Mouse (Mus musculus) layer of hippocampus, postnatal 25 days (tissue): ENCODE data around the gene 4933436I01Rik. TPM values are rescaled to one million over a fixed set of nuclear protein-coding genes. Genes with fewer than 3 reads are reported as not detected.

Source experiments
- DNase-seq, 2 experiments: peaks; one replicate each; pipeline ENCODE4 v3.0.0; 2022; ENCODE audit warnings: mixed read lengths in 2 of 2, low spot score in 1 of 2; ENCODE audit errors: extremely low spot score in 1 of 2
- total RNA-seq, 2 experiments: library from RNA; stranded (reverse); gene quantifications; 2 replicates each; pipeline ENCODE4 v1.2.3; 2021

The 4933436I01Rik gene
- not detected for total RNA-seq

DNA sequence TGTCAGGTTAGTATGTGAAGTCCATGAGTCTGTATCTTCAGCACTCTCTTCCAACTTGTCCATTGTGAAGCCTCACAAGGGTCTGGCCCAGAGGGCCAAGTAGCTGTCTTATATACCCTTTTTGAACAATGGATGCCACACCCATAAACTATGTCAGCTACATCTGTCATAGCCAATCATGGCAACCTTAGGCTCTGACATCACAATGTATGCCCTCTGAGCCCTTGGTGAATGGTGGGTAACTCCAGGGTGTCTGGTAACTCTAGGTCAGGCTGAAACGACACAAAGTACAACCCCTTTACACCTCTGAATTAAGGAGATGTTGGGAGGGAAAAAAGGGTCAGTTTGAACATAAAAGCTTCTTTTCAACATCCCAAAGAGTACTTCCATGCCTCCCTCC, at the start of gene 4933436I01Rik:
TSS of gene 4933436I01Rik (minus strand) at position 101 of the 400 bp plus-strand sequence.
- no peak for DNase-seq

DNA sequence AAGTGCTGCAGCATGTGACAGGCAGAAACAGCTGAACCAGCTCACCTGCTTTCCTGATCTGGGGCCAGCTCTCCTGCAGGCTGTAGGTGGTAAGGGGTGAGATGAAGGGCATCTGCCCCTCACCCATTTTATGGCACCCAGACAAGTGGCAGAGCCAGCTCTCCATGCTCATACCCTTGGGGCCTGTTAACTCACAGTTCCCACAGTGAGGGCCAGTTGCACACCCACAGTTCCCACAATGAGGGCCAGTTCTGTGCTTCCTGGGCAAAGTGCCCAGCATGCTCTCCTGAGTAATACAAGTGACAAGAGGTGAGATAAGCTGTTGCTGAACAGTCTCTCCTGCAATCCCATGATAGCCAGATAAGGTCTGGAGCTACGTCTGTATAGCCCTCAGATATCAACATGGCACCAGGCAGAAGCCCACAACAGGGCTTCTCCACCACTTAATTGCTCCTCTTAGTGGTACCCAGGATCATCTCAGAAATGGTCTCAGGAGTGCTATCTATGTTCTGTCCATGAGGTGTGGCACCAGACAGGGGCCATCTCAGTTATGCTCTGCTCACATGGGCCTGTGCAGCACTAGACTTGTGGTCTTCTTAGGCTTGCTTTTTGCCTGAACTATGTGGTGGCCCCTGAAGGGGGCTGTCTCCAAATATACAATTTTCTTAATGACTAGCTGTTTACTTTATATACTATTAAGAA, 3.7 kb upstream of the 4933436I01Rik start:
- DNase-seq, result no peak

DNA sequence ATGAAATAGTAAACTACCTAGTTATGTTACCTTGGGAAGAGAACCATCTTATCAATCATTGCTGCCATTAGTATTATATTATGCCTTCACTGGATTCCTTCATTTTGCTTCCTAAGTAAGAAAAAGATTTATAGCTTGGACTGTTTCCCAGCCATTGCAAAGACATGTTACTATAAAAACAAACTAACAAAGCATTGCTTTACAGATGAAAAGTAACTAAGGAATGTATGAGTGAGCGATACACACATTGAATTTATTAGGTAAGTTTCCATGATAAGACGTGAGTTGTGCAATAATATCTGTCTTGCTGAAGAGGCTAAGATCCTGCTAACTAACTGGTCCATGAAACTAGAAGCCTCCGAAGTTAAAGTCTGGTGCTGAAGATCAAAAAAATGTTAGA, 37.8 kb downstream of the 4933436I01Rik start:
- DNase-seq, result no peak

Other genes starting within 250 kb of the 4933436I01Rik start
- not detected for gene Gm1140, start 227.9 kb downstream of the 4933436I01Rik start, total RNA-seq
- gene Gm14692, start 225.8 kb downstream of the 4933436I01Rik start, total RNA-seq, result not detected